Mouse (Mus musculus): Measurements from ENCODE around the gene Uba2.
A peak's percentile ranks its signal among the peaks of the same experiment; 100 is the strongest.

GRCm38 (mm10) chr7:34195632-34196031, 26.2 kb upstream of the Uba2 start:
- TF ChIP-seq CTCF (IDR thresholded peaks at IDR 0.05; ENCODE audit: low read depth): peak; percentile 63
- TF ChIP-seq EP300 (IDR thresholded peaks at IDR 0.05; ENCODE audit: low read depth): no peak
